Mouse (Mus musculus) megakaryocyte, embryonic 14.5 days (primary cell): ENCODE measurements around the gene Nell2.

Source experiments
- FLI1 ChIP-seq: IDR thresholded peaks from 2 replicates; pipeline ENCODE4 v1.6.1; 2012; ENCODE audit warnings: low read length, inconsistent platforms, mixed read lengths
- GATA1 ChIP-seq: IDR thresholded peaks from 3 replicates; pipeline ENCODE4 v1.6.1; 2012; ENCODE audit warnings: mixed read lengths, low read length, inconsistent platforms, borderline replicate concordance

DNA sequence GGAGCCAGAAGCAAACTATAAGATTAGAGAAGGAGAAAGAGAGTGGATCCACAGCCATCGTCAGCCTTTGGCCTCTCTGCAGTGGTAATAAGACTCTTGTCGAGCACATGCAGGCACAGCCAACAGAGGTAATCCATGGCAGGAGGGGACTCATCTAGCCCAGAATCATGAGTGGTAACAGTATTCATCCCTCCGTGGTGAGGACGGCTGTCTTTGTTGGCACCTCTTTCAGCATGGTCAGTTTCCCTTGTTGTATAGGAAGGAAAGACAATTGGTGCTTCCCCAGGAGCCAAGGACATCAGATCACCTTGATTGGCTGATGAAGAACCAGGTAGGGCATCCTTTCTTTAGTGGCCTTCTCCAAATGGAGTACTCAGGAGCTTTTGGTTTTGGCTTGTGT, 419.7 kb downstream of the Nell2 start:
- TF ChIP-seq GATA1 (no peak), FLI1 (no peak)
